Mouse (Mus musculus) MEL (cell line): ENCODE measurements at regions not wholly inside any gene's neighbourhood (a gene's known extent, or its start where the extent isn't known, plus 50 kb on each side); places are given as distances from the start of the nearest gene placed in this dataset.

Experiments used
- DNase-seq: peaks from one replicate; pipeline ENCODE4 v3.0.0; 2011; ENCODE audit warnings: low read depth, low spot score
- H3K27ac ChIP-seq: 2 replicates; pipeline ENCODE4 v1.5.1; 2012; ENCODE audit warnings: low read depth, mild to moderate bottlenecking, control low read depth, low read length, moderate library complexity; ENCODE audit not compliant: control insufficient read depth
- H3K27me3 ChIP-seq, 2 experiments: fragments of 150-350 bp in 1 of 2; sonication (generic) in 1 of 2; 2 replicates each; pipeline ENCODE4 v1.6.1; 2012; ENCODE audit warnings: low read length in 2 of 2, mild to moderate bottlenecking in 2 of 2, improper control_type of control experiment in 1 of 2, moderate library complexity in 1 of 2; ENCODE audit not compliant: insufficient read depth in 2 of 2, control insufficient read depth in 1 of 2
- H3K36me3 ChIP-seq, 2 experiments: 2 replicates each; pipeline ENCODE4 v1.6.1; 2012 to 2014; ENCODE audit warnings: low read length in 2 of 2, improper control_type of control experiment in 1 of 2, inconsistent platforms in 1 of 2, mild to moderate bottlenecking in 1 of 2; ENCODE audit not compliant: insufficient read depth in 2 of 2, control insufficient read depth in 1 of 2
- H3K4me1 ChIP-seq, 2 experiments: fragments of 150-350 bp in 1 of 2; sonication (generic) in 1 of 2; 2 replicates each; pipeline ENCODE4 v1.6.1; 2012; ENCODE audit warnings: low read length in 2 of 2, improper control_type of control experiment in 1 of 2, mild to moderate bottlenecking in 1 of 2; ENCODE audit not compliant: insufficient read depth in 2 of 2, control insufficient read depth in 1 of 2
- H3K4me3 ChIP-seq, 2 experiments: fragments of 150-350 bp in 1 of 2; sonication (generic) in 1 of 2; 2 replicates each; pipeline ENCODE4 v1.5.1; 2012; ENCODE audit warnings: low read depth in 2 of 2, low read length in 2 of 2, mild to moderate bottlenecking in 2 of 2, moderate library complexity in 2 of 2, control low read depth in 1 of 2, improper control_type of control experiment in 1 of 2; ENCODE audit not compliant: control insufficient read depth in 1 of 2, insufficient read depth in 1 of 2
- H3K79me2 ChIP-seq: 2 replicates; pipeline ENCODE4 v1.6.1; 2012; ENCODE audit warnings: mild to moderate bottlenecking, low read length, moderate library complexity; ENCODE audit not compliant: control insufficient read depth, poor library complexity, insufficient read depth
- H3K9ac ChIP-seq: 2 replicates; pipeline ENCODE4 v1.6.1; 2012; ENCODE audit warnings: low read depth, mild to moderate bottlenecking, control low read depth, low read length, moderate library complexity; ENCODE audit not compliant: control insufficient read depth, poor library complexity, severe bottlenecking
- H3K9me3 ChIP-seq: fragments of 150-350 bp; sonication (generic); replicated peaks from 2 replicates; pipeline ENCODE4 v1.6.1; 2012; ENCODE audit warnings: mild to moderate bottlenecking, low read length, improper control_type of control experiment, moderate library complexity; ENCODE audit not compliant: insufficient read depth
- BHLHE40 ChIP-seq: IDR thresholded peaks from 2 replicates; pipeline ENCODE4 v1.6.1; 2012; ENCODE audit warnings: low read depth, mild to moderate bottlenecking, inconsistent platforms, low read length, improper control_type of control experiment, borderline replicate concordance
- GABPA ChIP-seq: IDR thresholded peaks from 2 replicates; pipeline ENCODE4 v1.6.1; 2012; ENCODE audit warnings: low read depth, mild to moderate bottlenecking, inconsistent platforms, low read length, improper control_type of control experiment, moderate library complexity
- HCFC1 ChIP-seq: IDR thresholded peaks from 2 replicates; pipeline ENCODE4 v1.6.1; 2012; ENCODE audit warnings: low read depth, mild to moderate bottlenecking, inconsistent platforms, low read length, improper control_type of control experiment, moderate library complexity
- KAT2A ChIP-seq: conservative IDR thresholded peaks from 2 replicates; pipeline ENCODE4 v1.6.1; 2012; ENCODE audit warnings: low read depth, low read length, improper control_type of control experiment, inconsistent platforms
- MAFK ChIP-seq: IDR thresholded peaks from 2 replicates; pipeline ENCODE4 v1.6.1; 2011; ENCODE audit warnings: low read depth, mild to moderate bottlenecking, low read length, improper control_type of control experiment, borderline replicate concordance
- MAZ ChIP-seq: IDR thresholded peaks from 2 replicates; pipeline ENCODE4 v1.6.1; 2012; ENCODE audit warnings: low read depth, mild to moderate bottlenecking, inconsistent platforms, low read length, improper control_type of control experiment
- MEF2A ChIP-seq: IDR thresholded peaks from 2 replicates; pipeline ENCODE4 v1.6.1; 2014; ENCODE audit warnings: low read depth, mild to moderate bottlenecking, inconsistent platforms, low read length, improper control_type of control experiment; ENCODE audit not compliant: poor library complexity, insufficient replicate concordance, severe bottlenecking; ENCODE audit errors: extremely low read depth
- MXI1 ChIP-seq: IDR thresholded peaks from 2 replicates; pipeline ENCODE4 v1.6.1; 2011; ENCODE audit warnings: mild to moderate bottlenecking, low read depth, low read length, improper control_type of control experiment
- NELFE ChIP-seq: IDR thresholded peaks from 2 replicates; pipeline ENCODE4 v1.6.1; 2011; ENCODE audit warnings: low read depth, low read length, improper control_type of control experiment
- POLR2A ChIP-seq, 2 experiments: IDR thresholded peaks; 2 replicates each; pipeline ENCODE4 v1.6.1; 2011 to 2012; ENCODE audit warnings: low read length in 2 of 2, mild to moderate bottlenecking in 2 of 2, control low read depth in 1 of 2, improper control_type of control experiment in 1 of 2, low read depth in 1 of 2, moderate library complexity in 1 of 2; ENCODE audit not compliant: control insufficient read depth in 1 of 2, insufficient read depth in 1 of 2, poor library complexity in 1 of 2
- POLR2AphosphoS2 ChIP-seq: IDR thresholded peaks from 2 replicates; pipeline ENCODE4 v1.6.1; 2011; ENCODE audit warnings: low read length, improper control_type of control experiment
- POLR2AphosphoS5 ChIP-seq: IDR thresholded peaks from 2 replicates; pipeline ENCODE4 v1.6.1; 2012; ENCODE audit warnings: low read depth, borderline replicate concordance, mild to moderate bottlenecking, inconsistent platforms, low read length, moderate library complexity, mixed read lengths
- RAD21 ChIP-seq: IDR thresholded peaks from 2 replicates; pipeline ENCODE4 v1.6.1; 2011; ENCODE audit warnings: mild to moderate bottlenecking, low read depth, low read length, improper control_type of control experiment
- SMC3 ChIP-seq: IDR thresholded peaks from 2 replicates; pipeline ENCODE4 v1.6.1; 2011; ENCODE audit warnings: low read depth, low read length, improper control_type of control experiment
- TAL1 ChIP-seq: IDR thresholded peaks from 2 replicates; pipeline ENCODE4 v1.6.1; 2012; ENCODE audit warnings: mild to moderate bottlenecking, inconsistent platforms, low read length, moderate library complexity, mixed read lengths
- TBP ChIP-seq: IDR thresholded peaks from 2 replicates; pipeline ENCODE4 v1.8.0; 2011; ENCODE audit warnings: low read depth, low read length, improper control_type of control experiment
- TCF12 ChIP-seq: IDR thresholded peaks from 2 replicates; pipeline ENCODE4 v1.6.1; 2014; ENCODE audit warnings: low read depth, mild to moderate bottlenecking, inconsistent platforms, low read length, improper control_type of control experiment, moderate library complexity
- USF1 ChIP-seq: IDR thresholded peaks from 2 replicates; pipeline ENCODE4 v1.6.1; 2014; ENCODE audit warnings: low read depth, mild to moderate bottlenecking, inconsistent platforms, low read length, improper control_type of control experiment, moderate library complexity
- USF2 ChIP-seq, 2 experiments: IDR thresholded peaks; 2 replicates each; pipeline ENCODE4 v1.6.1; 2011 to 2012; ENCODE audit warnings: improper control_type of control experiment in 2 of 2, low read length in 2 of 2, borderline replicate concordance in 1 of 2, inconsistent platforms in 1 of 2, low read depth in 1 of 2, mild to moderate bottlenecking in 1 of 2; ENCODE audit not compliant: insufficient read depth in 1 of 2
- ZC3H11A ChIP-seq: IDR thresholded peaks from 2 replicates; pipeline ENCODE4 v1.6.1; 2012; ENCODE audit warnings: low read depth, mild to moderate bottlenecking, inconsistent platforms, low read length, improper control_type of control experiment
- ZMIZ1 ChIP-seq: IDR thresholded peaks from 2 replicates; pipeline ENCODE4 v1.6.1; 2012; ENCODE audit warnings: low read depth, mild to moderate bottlenecking, inconsistent platforms, low read length, improper control_type of control experiment, moderate library complexity

GRCm38 (mm10) chr13:51255688-51256087 lies 84.9 kb downstream of the Nxnl2 start:
- Histone ChIP-seq H3K4me1 (no peaks in the 10 kb centered on the region), H3K4me3 (no peak overlapping the region), H3K9me3 (no peaks in the 10 kb centered on the region), H3K27ac (no peak overlapping the region), H3K27me3 (no peaks in the 10 kb centered on the region), H3K9ac (no peak overlapping the region), H3K79me2 (no peaks in the 10 kb centered on the region), H3K36me3 (no peaks in the 10 kb centered on the region)
- TF ChIP-seq POLR2AphosphoS2, result no peak
- TF ChIP-seq TCF12, result no peak
- no peak for TF ChIP-seq HCFC1
- TF ChIP-seq MAFK, result no peak
- no peak for DNase-seq

DNA sequence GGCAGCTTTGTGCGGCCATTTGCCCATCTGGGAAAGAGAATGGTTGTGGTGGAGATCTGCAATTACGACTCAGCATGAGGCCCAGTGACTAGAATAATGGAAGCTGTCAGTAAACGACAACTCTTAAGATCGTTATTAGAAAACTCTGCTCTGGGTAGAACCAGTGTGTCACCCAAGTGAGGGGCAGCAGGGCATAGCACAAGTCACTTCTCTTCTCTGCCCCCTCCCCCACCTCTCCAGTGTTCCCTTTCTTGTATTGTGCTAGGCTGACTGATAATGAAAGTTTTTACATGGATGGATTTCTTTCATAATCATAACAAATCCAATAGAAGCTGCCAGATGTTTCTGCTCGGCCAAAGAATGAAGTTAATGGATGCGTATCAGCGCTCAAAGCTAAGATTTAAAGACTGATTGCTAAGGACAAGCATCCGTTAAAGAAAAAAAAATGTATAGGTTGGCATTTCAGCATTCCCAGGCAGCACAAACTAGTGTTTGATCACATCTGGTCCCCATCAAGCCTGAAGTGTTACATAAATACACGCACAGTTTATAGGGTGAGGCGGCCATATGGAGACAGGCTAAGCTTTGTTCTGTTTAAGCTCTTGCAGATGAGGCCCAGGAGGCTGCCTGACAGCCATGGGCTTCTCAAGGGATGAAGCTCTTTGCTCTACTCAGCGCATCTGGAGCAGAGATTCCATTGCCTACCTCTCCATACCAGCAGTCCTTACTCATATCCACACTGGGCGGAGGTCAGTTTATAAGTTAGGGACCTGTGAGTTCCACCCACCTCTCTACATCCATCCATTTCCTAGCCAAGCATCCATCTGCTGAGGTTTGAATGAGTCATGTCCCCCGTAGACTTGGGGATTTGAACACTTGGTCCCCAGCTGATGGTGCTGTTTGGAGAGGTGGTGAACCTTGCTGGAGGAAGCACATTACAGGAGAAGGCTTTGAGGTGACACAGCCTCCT lies 88.2 kb downstream of the Nxnl2 start:
- DNase-seq, result no peak
- no peaks in the 10 kb centered on the region for H3K27me3 ChIP-seq
- H3K79me2 ChIP-seq, result no peaks in the 10 kb centered on the region
- H3K9ac ChIP-seq, result no peak overlapping the region
- H3K36me3 ChIP-seq, result no peaks in the 10 kb centered on the region
- no peaks in the 10 kb centered on the region for H3K9me3 ChIP-seq
- no peaks in the 10 kb centered on the region for H3K4me1 ChIP-seq
- TF ChIP-seq POLR2A (IDR thresholded peaks at IDR 0.05; ENCODE audit: control insufficient read depth in 1 of 2, insufficient read depth in 1 of 2, low read depth in 1 of 2, low read length in 2 of 2, poor library complexity in 1 of 2) (no peak), SMC3 (no peak), USF1 (no peak), ZMIZ1 (no peak), BHLHE40 (no peak), POLR2AphosphoS2 (no peak), KAT2A (no peak), HCFC1 (no peak), TCF12 (no peak), GABPA (no peak), POLR2AphosphoS5 (no peak), MXI1 (no peak), MAZ (no peak), NELFE (no peak), RAD21 (no peak), USF2 (IDR thresholded peaks at IDR 0.05; ENCODE audit: borderline replicate concordance in 1 of 2, insufficient read depth in 1 of 2, low read depth in 1 of 2, low read length in 2 of 2) (no peak), MEF2A (no peak), ZC3H11A (no peak), TBP (no peak), TAL1 (no peak)
- no peak overlapping the region for H3K27ac ChIP-seq
- no peak overlapping the region for H3K4me3 ChIP-seq
